In the genomic region with DNA sequence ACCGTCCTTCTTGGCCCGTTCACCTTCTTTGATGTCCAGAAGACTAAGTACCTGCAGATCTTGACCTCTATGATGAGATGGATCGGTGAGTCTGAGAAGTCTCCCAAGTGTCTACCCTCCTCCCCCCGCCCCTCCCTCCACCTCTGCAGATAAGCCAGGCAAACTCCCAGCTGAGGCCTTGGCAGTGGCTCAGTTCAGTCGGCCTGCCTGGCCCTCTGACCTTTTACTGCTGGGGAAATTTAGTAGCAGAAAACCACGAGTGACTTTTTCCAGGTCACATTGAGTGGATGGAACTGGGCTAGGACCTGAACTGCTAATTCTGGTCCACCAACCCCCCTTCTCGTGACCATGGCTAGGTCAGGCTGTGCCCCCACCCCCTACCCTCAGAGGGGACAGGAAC, we compare ENCODE assay signal across 29 mouse cellular contexts. TPM values are rescaled to one million over a fixed set of nuclear protein-coding genes. Genes with fewer than 3 reads are reported as not detected.
DNase-seq lines count a peak whose midpoint lies in the region; ATAC-seq and TF ChIP-seq lines count a peak whose summit lies in the region.
"Had no signal": no experiment of that assay in that cellular context is flagged by ENCODE, and none has a peak within 500 bp of the region (broad histone marks: within the 10 kb centered on the region; RNA-seq: fewer than 3 reads in every experiment).

No protein-coding gene starts in this region.

- peaks cover 57% of the 10 kb centered on the region for H3K27me3 ChIP-seq in forebrain, embryonic 10.5 days (ENCODE audit: poor library complexity, severe bottlenecking)
- H3K27me3 ChIP-seq in forebrain, postnatal 0 days (ENCODE audit: insufficient read depth, low read length) = no peaks in the 10 kb centered on the region
- peaks cover 33% of the 10 kb centered on the region for H3K27me3 ChIP-seq in heart, embryonic 10.5 days (ENCODE audit: insufficient read depth, poor library complexity, severe bottlenecking)
- peaks cover 5% of the 10 kb centered on the region for H3K27me3 ChIP-seq in neural tube, embryonic 13.5 days
- H3K27me3 ChIP-seq in neural tube, embryonic 15.5 days (replicated peaks) = 0 out of 2 replicates have a peak, but pooled peaks cover 16% of the 10 kb centered on the region

- 0 out of 2 replicates have a peak overlapping the region, but pooled peaks have one; percentile 66 for H3K27ac ChIP-seq in forebrain, embryonic 10.5 days
- no peak overlapping the region for H3K27ac ChIP-seq in forebrain, postnatal 0 days (ENCODE audit: low read depth, low read length)
- peak overlapping the region; percentile 71; the same call in 1 of the 2 replicates for H3K27ac ChIP-seq in heart, embryonic 10.5 days
- H3K27ac ChIP-seq in neural tube, embryonic 13.5 days (replicated peaks) = no peak overlapping the region
- no peak overlapping the region for H3K27ac ChIP-seq in neural tube, embryonic 15.5 days (replicated peaks)
- H3K27ac ChIP-seq: embryonic facial prominence, embryonic 12.5 days; heart, embryonic 13.5 days; hindbrain, embryonic 15.5 days; kidney, embryonic 15.5 days; limb, embryonic 13.5 days; lung, embryonic 15.5 days; stomach, embryonic 15.5 days had no signal

- H3K9me3 ChIP-seq in forebrain, embryonic 10.5 days = no peaks in the 10 kb centered on the region
- H3K9me3 ChIP-seq in forebrain, postnatal 0 days (ENCODE audit: low read length) = no peaks in the 10 kb centered on the region
- H3K9me3 ChIP-seq in heart, embryonic 10.5 days = no peaks in the 10 kb centered on the region
- H3K9me3 ChIP-seq in neural tube, embryonic 13.5 days = no peaks in the 10 kb centered on the region
- no peaks in the 10 kb centered on the region for H3K9me3 ChIP-seq in neural tube, embryonic 15.5 days (replicated peaks)
- H3K9me3 ChIP-seq: embryonic facial prominence, embryonic 12.5 days; heart, embryonic 13.5 days; hindbrain, embryonic 15.5 days; kidney, embryonic 15.5 days; limb, embryonic 13.5 days; lung, embryonic 15.5 days; stomach, embryonic 15.5 days had no signal

- WGBS in forebrain, embryonic 10.5 days = 72% methylated on average over 7 of the region's 7 CpGs
- 78% methylated on average over 7 of the region's 7 CpGs for WGBS in forebrain, postnatal 0 days
- WGBS in heart, embryonic 10.5 days = 35% methylated on average over 7 of the region's 7 CpGs
- 72% methylated on average over 7 of the region's 7 CpGs for WGBS in neural tube, embryonic 13.5 days
- WGBS in neural tube, embryonic 15.5 days = 76% methylated on average over 7 of the region's 7 CpGs

- H3K4me2 ChIP-seq in forebrain, postnatal 0 days (ENCODE audit: low read depth) = no peak overlapping the region
- H3K4me2 ChIP-seq in neural tube, embryonic 13.5 days = no peak overlapping the region
- H3K4me2 ChIP-seq in neural tube, embryonic 15.5 days = no peak overlapping the region
- H3K4me2 ChIP-seq: embryonic facial prominence, embryonic 12.5 days; heart, embryonic 13.5 days; hindbrain, embryonic 15.5 days; kidney, embryonic 15.5 days; limb, embryonic 13.5 days; liver, embryonic 11.5 days; lung, embryonic 15.5 days; midbrain, embryonic 11.5 days; stomach, embryonic 15.5 days had no signal

- no peak for ATAC-seq in forebrain, postnatal 0 days
- no peak for ATAC-seq in neural tube, embryonic 13.5 days (ENCODE audit: low read depth)
- ATAC-seq in neural tube, embryonic 15.5 days (ENCODE audit: low FRiP score) = no peak
- ATAC-seq: midbrain, embryonic 16.5 days had no signal

- TF ChIP-seq CTCF in forebrain, postnatal 0 days (IDR thresholded peaks at IDR 0.05; ENCODE audit: low read depth) = no peak

- H3K4me3 ChIP-seq in forebrain, embryonic 10.5 days = no peak overlapping the region; the same call in 1 of the 2 replicates
- no peak overlapping the region for H3K4me3 ChIP-seq in forebrain, postnatal 0 days (ENCODE audit: low read depth, low read length)
- no peak overlapping the region for H3K4me3 ChIP-seq in heart, embryonic 10.5 days
- no peak overlapping the region for H3K4me3 ChIP-seq in neural tube, embryonic 13.5 days
- H3K4me3 ChIP-seq in neural tube, embryonic 15.5 days (replicated peaks) = no peak overlapping the region
- H3K4me3 ChIP-seq: embryonic facial prominence, embryonic 12.5 days; heart, embryonic 13.5 days; hindbrain, embryonic 15.5 days; kidney, embryonic 15.5 days; limb, embryonic 13.5 days; lung, embryonic 15.5 days; stomach, embryonic 15.5 days had no signal

- DNase-seq in forebrain, embryonic 10.5 days (ENCODE audit: extremely low spot score, low spot score) = no peak
- no peak for DNase-seq in forebrain, postnatal 0 days
- no peak for DNase-seq in heart, embryonic 10.5 days (ENCODE audit: low spot score)
- no peak for DNase-seq in heart, adult 8-10 months (ENCODE audit: low spot score)
- DNase-seq: B cell, adult 2 months; cerebellum, adult 11 months; cerebellum, adult 9-10 months; cerebellum, postnatal 36 days; heart, postnatal 10 days; kidney, adult 18-20 months; kidney, postnatal 25 days; retina, postnatal 1 day; right cerebral cortex, postnatal 14 days had no signal

- H3K9ac ChIP-seq in forebrain, postnatal 0 days = no peak overlapping the region
- H3K9ac ChIP-seq in neural tube, embryonic 13.5 days = peak overlapping the region; percentile 9; the same call in 1 of the 2 replicates
- H3K9ac ChIP-seq in neural tube, embryonic 15.5 days (replicated peaks) = no peak overlapping the region
- H3K9ac ChIP-seq: embryonic facial prominence, embryonic 12.5 days; heart, embryonic 13.5 days; hindbrain, embryonic 15.5 days; kidney, embryonic 15.5 days; limb, embryonic 13.5 days; lung, embryonic 15.5 days; stomach, embryonic 15.5 days had no signal

- peaks cover 89% of the 10 kb centered on the region for H3K4me1 ChIP-seq in forebrain, embryonic 10.5 days
- peaks cover 28% of the 10 kb centered on the region for H3K4me1 ChIP-seq in forebrain, postnatal 0 days (ENCODE audit: insufficient read depth)
- H3K4me1 ChIP-seq in heart, embryonic 10.5 days = peaks cover 93% of the 10 kb centered on the region
- H3K4me1 ChIP-seq in neural tube, embryonic 13.5 days (replicated peaks) = peaks cover 89% of the 10 kb centered on the region
- peaks cover 66% of the 10 kb centered on the region for H3K4me1 ChIP-seq in neural tube, embryonic 15.5 days

- no peaks in the 10 kb centered on the region for H3K36me3 ChIP-seq in forebrain, embryonic 10.5 days (replicated peaks)
- H3K36me3 ChIP-seq in forebrain, postnatal 0 days (ENCODE audit: insufficient read depth) = no peaks in the 10 kb centered on the region; the same call in 1 of the 2 replicates
- no peaks in the 10 kb centered on the region for H3K36me3 ChIP-seq in heart, embryonic 10.5 days
- no peaks in the 10 kb centered on the region for H3K36me3 ChIP-seq in neural tube, embryonic 13.5 days
- H3K36me3 ChIP-seq in neural tube, embryonic 15.5 days = no peaks in the 10 kb centered on the region
- H3K36me3 ChIP-seq: embryonic facial prominence, embryonic 12.5 days; heart, embryonic 13.5 days; hindbrain, embryonic 15.5 days; kidney, embryonic 15.5 days; limb, embryonic 13.5 days; lung, embryonic 15.5 days; stomach, embryonic 15.5 days had no signal

RNA-seq across cellular contexts. Expression of gene Grin2c, which starts 38.6 kb away (rescaled TPM):
- not detected in 2 replicates for polyA plus RNA-seq in forebrain, embryonic 10.5 days (2016; fragmentation: Nextera tagmentation; extraction: Ambion mirVana)
- 1.5 and 1.6 TPM in 2 replicates for total RNA-seq in forebrain, postnatal 0 days (2014; rRNA removed)
- polyA plus RNA-seq in forebrain, postnatal 0 days (2015; fragmentation: Nextera tagmentation; extraction: Ambion mirVana) = 0.35 and 0.48 TPM in 2 replicates
- polyA plus RNA-seq in heart, embryonic 10.5 days (2016; fragmentation: Nextera tagmentation; extraction: Ambion mirVana) = 0.23 and 0.65 TPM in 2 replicates
- under 1 TPM; 0.09 to 0.65 (median 0.23) TPM for total RNA-seq in heart, adult 8-10 months (2022)
- 0.55 and 0.57 TPM in 2 replicates for polyA plus RNA-seq in neural tube, embryonic 13.5 days (2015; fragmentation: Nextera tagmentation; extraction: Ambion mirVana)
- polyA plus RNA-seq in neural tube, embryonic 15.5 days (2015; fragmentation: Nextera tagmentation; extraction: Ambion mirVana) = 0.34 and 0.44 TPM in 2 replicates
- total RNA-seq: granulocyte monocyte progenitor cell, adult 5-6 weeks; heart, postnatal 10 days; hematopoietic stem cell, adult 5-6 weeks; megakaryocyte progenitor cell, adult 5-6 weeks had no signal
- polyA plus RNA-seq: heart, embryonic 13.5 days; intestine, embryonic 14.5 days; kidney, embryonic 15.5 days had no signal

RNA-seq across cellular contexts. Expression of gene Nat9, which starts 40.8 kb away (rescaled TPM):
- polyA plus RNA-seq in forebrain, embryonic 10.5 days (2016; fragmentation: Nextera tagmentation; extraction: Ambion mirVana) = 16.9 and 20.6 TPM in 2 replicates
- total RNA-seq in forebrain, postnatal 0 days (2014; rRNA removed) = 19.2 and 20.3 TPM in 2 replicates
- polyA plus RNA-seq in forebrain, postnatal 0 days (2015; fragmentation: Nextera tagmentation; extraction: Ambion mirVana) = 17.7 and 18.6 TPM in 2 replicates
- polyA plus RNA-seq in heart, embryonic 10.5 days (2016; fragmentation: Nextera tagmentation; extraction: Ambion mirVana) = 15.8 and 17.0 TPM in 2 replicates
- total RNA-seq in heart, adult 8-10 months (2022) = 10 to 100 TPM; 25.0 to 34.9 (median 25.9) TPM
- polyA plus RNA-seq in neural tube, embryonic 13.5 days (2015; fragmentation: Nextera tagmentation; extraction: Ambion mirVana) = 16.3 and 24.1 TPM in 2 replicates
- polyA plus RNA-seq in neural tube, embryonic 15.5 days (2015; fragmentation: Nextera tagmentation; extraction: Ambion mirVana) = 22.0 and 22.8 TPM in 2 replicates

RNA-seq across cellular contexts. Expression of gene Tmem104, which starts 41.1 kb away (rescaled TPM):
- polyA plus RNA-seq in forebrain, embryonic 10.5 days (2016; fragmentation: Nextera tagmentation; extraction: Ambion mirVana) = 8.7 and 8.8 TPM in 2 replicates
- 5.4 and 7.6 TPM in 2 replicates for total RNA-seq in forebrain, postnatal 0 days (2014; rRNA removed)
- 8.8 and 9.9 TPM in 2 replicates for polyA plus RNA-seq in forebrain, postnatal 0 days (2015; fragmentation: Nextera tagmentation; extraction: Ambion mirVana)
- polyA plus RNA-seq in heart, embryonic 10.5 days (2016; fragmentation: Nextera tagmentation; extraction: Ambion mirVana) = 9.6 TPM in 2 replicates
- total RNA-seq in heart, adult 8-10 months (2022) = 10 to 100 TPM in 1 of 4 experiments, 1 to 10 TPM in 3; 8.7 to 10.9 (median 9.1) TPM
- 11.6 and 11.8 TPM in 2 replicates for polyA plus RNA-seq in neural tube, embryonic 13.5 days (2015; fragmentation: Nextera tagmentation; extraction: Ambion mirVana)
- 11.7 TPM in 2 replicates for polyA plus RNA-seq in neural tube, embryonic 15.5 days (2015; fragmentation: Nextera tagmentation; extraction: Ambion mirVana)

RNA-seq across cellular contexts. Expression of gene Fdxr, which starts 48.4 kb away (rescaled TPM):
- polyA plus RNA-seq in forebrain, embryonic 10.5 days (2016; fragmentation: Nextera tagmentation; extraction: Ambion mirVana) = 16.3 and 17.5 TPM in 2 replicates
- total RNA-seq in forebrain, postnatal 0 days (2014; rRNA removed) = 18.6 and 26.2 TPM in 2 replicates
- 14.0 and 16.4 TPM in 2 replicates for polyA plus RNA-seq in forebrain, postnatal 0 days (2015; fragmentation: Nextera tagmentation; extraction: Ambion mirVana)
- 14.3 and 16.5 TPM in 2 replicates for polyA plus RNA-seq in heart, embryonic 10.5 days (2016; fragmentation: Nextera tagmentation; extraction: Ambion mirVana)
- total RNA-seq in heart, adult 8-10 months (2022) = 1 to 10 TPM; 9.1 to 10.0 (median 9.6) TPM
- 19.4 and 20.4 TPM in 2 replicates for polyA plus RNA-seq in neural tube, embryonic 13.5 days (2015; fragmentation: Nextera tagmentation; extraction: Ambion mirVana)
- polyA plus RNA-seq in neural tube, embryonic 15.5 days (2015; fragmentation: Nextera tagmentation; extraction: Ambion mirVana) = 18.6 and 21.5 TPM in 2 replicates

Comparison
In these comparisons a context has a peak if more than half of its experiments do, and no peak if none do; other contexts are left out.
1. H3K27ac ChIP-seq: peak in forebrain, embryonic 10.5 days (single experiment) and heart, embryonic 10.5 days (single experiment); none in forebrain, postnatal 0 days (single experiment), neural tube, embryonic 13.5 days (single experiment) and neural tube, embryonic 15.5 days (single experiment).